Comparison of ENCODE assay signal across 12 mouse cellular contexts in genomic region chr7:113687566-113687965, GRCm38 (mm10).
"Had no signal": no experiment of that assay in that cellular context is flagged by ENCODE, and none has a peak within 500 bp of the region (broad histone marks: within the 10 kb centered on the region; RNA-seq: fewer than 3 reads in every experiment).

No protein-coding gene starts in this region.

- H3K4me3 ChIP-seq: intestine, embryonic 15.5 days; kidney, embryonic 15.5 days; left cerebral cortex, adult 2 months; limb, embryonic 15.5 days; liver, embryonic 12.5 days; midbrain, embryonic 12.5 days; myocyte had no signal

- DNase-seq: kidney, adult 18-20 months; kidney, postnatal 14 days; lung, postnatal 14 days; right cerebral cortex, postnatal 25 days; thymus, postnatal 36 days had no signal

- H3K4me1 ChIP-seq: kidney, embryonic 15.5 days; liver, embryonic 12.5 days had no signal

- H3K27ac ChIP-seq: intestine, embryonic 15.5 days; kidney, embryonic 15.5 days; left cerebral cortex, adult 2 months; limb, embryonic 15.5 days; liver, embryonic 12.5 days; midbrain, embryonic 12.5 days had no signal

- H3K36me3 ChIP-seq: intestine, embryonic 15.5 days; kidney, embryonic 15.5 days; limb, embryonic 15.5 days; liver, embryonic 12.5 days; midbrain, embryonic 12.5 days had no signal

- H3K9ac ChIP-seq: intestine, embryonic 15.5 days; kidney, embryonic 15.5 days; limb, embryonic 15.5 days; liver, embryonic 12.5 days; midbrain, embryonic 12.5 days had no signal

- H3K9me3 ChIP-seq: intestine, embryonic 15.5 days; kidney, embryonic 15.5 days; limb, embryonic 15.5 days; liver, embryonic 12.5 days; midbrain, embryonic 12.5 days had no signal

- H3K4me2 ChIP-seq: intestine, embryonic 15.5 days; kidney, embryonic 15.5 days; limb, embryonic 15.5 days; liver, embryonic 12.5 days; midbrain, embryonic 12.5 days had no signal

- H3K27me3 ChIP-seq: intestine, embryonic 15.5 days; kidney, embryonic 15.5 days; limb, embryonic 15.5 days; liver, embryonic 12.5 days; midbrain, embryonic 12.5 days had no signal
